Mouse (Mus musculus) liver, embryonic 11.5 days (tissue): Measurements from ENCODE around the gene Mgat4a. TPM values are rescaled to one million over a fixed set of nuclear protein-coding genes. Genes with fewer than 3 reads are reported as not detected.
"Not testable (repeated sequence)": the region's sequence is repeated elsewhere in the genome, so short reads cannot be mapped to it uniquely, and the experiment has no call there.

Source experiments
- ATAC-seq: fragments of 200-750 bp; cut with Nextera tagmentation; replicated peaks from 2 replicates; pipeline ENCODE4 v1.8.0; 2017; ENCODE audit warnings: moderate number of reproducible peaks, mild to moderate bottlenecking, moderate TSS enrichment, moderate library complexity; ENCODE audit not compliant: low FRiP score
- DNase-seq: peaks from one replicate; pipeline ENCODE4 v3.0.0-alpha.2; 2017; ENCODE audit warnings: low spot score
- H3K27ac ChIP-seq: fragments of 300-500 bp; sonication (generic); 2 replicates; pipeline ENCODE4 v1.5.1; 2014; ENCODE audit warnings: mild to moderate bottlenecking, low read depth, low read length, control low read depth
- H3K27me3 ChIP-seq: fragments of 300-500 bp; sonication (generic); replicated peaks from 2 replicates; pipeline ENCODE4 v1.6.1; 2014; ENCODE audit warnings: low read length, mixed read lengths; ENCODE audit not compliant: control insufficient read depth, insufficient read depth
- H3K36me3 ChIP-seq: fragments of 300-500 bp; sonication (generic); 2 replicates; pipeline ENCODE4 v1.6.1; 2014; ENCODE audit warnings: mild to moderate bottlenecking, low read length, moderate library complexity, mixed read lengths; ENCODE audit not compliant: control insufficient read depth, insufficient read depth
- H3K4me1 ChIP-seq: fragments of 300-500 bp; sonication (generic); replicated peaks from 2 replicates; pipeline ENCODE4 v1.6.1; 2014; ENCODE audit warnings: low read length, mixed read lengths; ENCODE audit not compliant: control insufficient read depth, insufficient read depth
- H3K4me2 ChIP-seq: fragments of 300-500 bp; sonication (generic); 2 replicates; pipeline ENCODE4 v1.6.1; 2014; ENCODE audit warnings: mild to moderate bottlenecking, control low read depth, moderate library complexity
- H3K4me3 ChIP-seq: fragments of 300-500 bp; sonication (generic); 2 replicates; pipeline ENCODE4 v1.5.1; 2014; ENCODE audit warnings: low read depth, low read length, control low read depth
- H3K9ac ChIP-seq: fragments of 300-500 bp; sonication (generic); 2 replicates; pipeline ENCODE4 v1.6.1; 2014; ENCODE audit warnings: low read depth, low read length, control low read depth
- H3K9me3 ChIP-seq: fragments of 300-500 bp; sonication (generic); 2 replicates; pipeline ENCODE4 v1.6.1; 2016; ENCODE audit warnings: low read length, inconsistent platforms, mixed read lengths; ENCODE audit not compliant: control insufficient read depth
- WGBS: fragments of 180-500 bp; shearing (Covaris S2); extraction: QIAGEN DNeasy Blood & Tissue Kit; methylation state at CpG from one replicate; pipeline ENCODE4 v1.1.7; 2014; 5-methylcytosine and 5-hydroxymethylcytosine counted together
- polyA plus RNA-seq: library from polyadenylated mRNA; unstranded; fragments of >200 nt; fragmentation: Nextera tagmentation; extraction: Ambion mirVana; gene quantifications from 2 replicates; pipeline ENCODE4 v1.2.1, GENCODE M21; 2014

The Mgat4a gene
- polyA plus RNA-seq, 1 experiment from 2014 or later, result 2.6 TPM

DNA sequence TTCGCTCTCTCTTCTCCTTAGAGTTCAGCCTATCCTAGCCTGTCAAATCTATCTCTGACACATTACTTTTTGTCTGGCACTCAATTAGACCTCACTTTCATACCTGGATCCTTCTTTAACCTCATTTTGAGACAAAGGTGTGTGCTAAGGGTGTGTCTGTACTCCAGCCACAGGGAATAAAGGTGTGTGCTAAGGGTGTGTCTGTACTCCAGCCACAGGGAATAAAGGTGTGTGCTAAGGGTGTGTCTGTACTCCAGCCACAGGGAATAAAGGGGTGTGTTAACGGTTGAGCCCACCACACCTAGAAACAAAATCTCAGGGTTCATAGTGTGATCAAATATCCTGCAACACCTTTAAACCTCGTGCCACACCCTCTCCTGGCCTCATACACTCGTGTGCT, 16.7 kb downstream of the Mgat4a start:
- H3K9me3 ChIP-seq, H3K4me1 ChIP-seq, H3K4me2 ChIP-seq, ATAC-seq, H3K9ac ChIP-seq, H3K27ac ChIP-seq, DNase-seq, H3K27me3 ChIP-seq, H3K36me3 ChIP-seq, H3K4me3 ChIP-seq: not testable (repeated sequence)
- WGBS, result 76% methylated on average over 4 of the region's 4 CpGs

DNA sequence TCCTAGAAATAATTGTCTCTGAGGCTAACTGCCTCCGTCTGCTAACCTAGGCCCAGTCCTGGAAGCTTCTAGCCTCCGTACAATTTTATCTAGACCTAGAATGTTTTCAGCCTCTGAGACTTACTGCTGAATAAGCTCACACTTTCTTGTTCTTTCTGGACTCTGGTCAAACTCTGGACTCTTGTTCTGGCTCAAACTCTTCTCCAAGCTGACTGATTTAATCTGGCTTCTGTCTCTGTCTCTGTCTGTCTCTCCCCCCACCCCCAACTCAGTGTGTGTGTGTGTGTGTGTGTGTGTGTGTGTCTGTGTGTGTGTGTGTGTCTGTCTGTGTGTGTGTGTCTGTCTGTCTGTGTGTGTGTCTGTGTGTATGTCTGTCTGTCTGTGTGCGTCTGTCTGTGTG, 17.3 kb downstream of the Mgat4a start:
- not testable (repeated sequence) for ATAC-seq

DNA sequence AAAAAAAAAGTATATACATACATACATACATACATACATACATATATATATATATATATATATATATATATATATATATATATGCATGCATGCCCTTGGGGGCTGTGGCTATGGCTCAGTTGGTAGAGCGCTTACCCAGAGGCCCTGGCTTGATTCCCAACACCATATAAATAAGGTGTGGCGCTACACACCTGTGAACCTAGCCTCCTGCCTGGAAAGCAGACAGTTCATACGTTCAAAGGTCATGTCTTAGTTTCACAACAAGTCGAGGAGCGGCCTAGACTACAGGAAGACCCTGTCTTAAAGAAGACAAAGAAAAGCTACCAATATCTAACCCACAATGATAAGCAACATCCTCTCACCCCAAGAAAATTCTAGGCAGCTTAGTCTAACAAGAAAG, 18.7 kb downstream of the Mgat4a start:
- H3K4me2 ChIP-seq, result no peak overlapping the region
- H3K4me1 ChIP-seq, result no peaks in the 10 kb centered on the region; the same call in 1 of the 2 replicates
- 64% methylated on average over 5 of the region's 5 CpGs for WGBS
- H3K27ac ChIP-seq, result no peak overlapping the region
- no peaks in the 10 kb centered on the region for H3K9me3 ChIP-seq
- no peaks in the 10 kb centered on the region for H3K27me3 ChIP-seq
- H3K4me3 ChIP-seq, result no peak overlapping the region
- no peak for DNase-seq
- ATAC-seq, result no peak
- no peak overlapping the region for H3K9ac ChIP-seq
- H3K36me3 ChIP-seq, result no peaks in the 10 kb centered on the region

More for the DNA sequence above, 17.3 kb downstream of the Mgat4a start:
- not testable (repeated sequence) for H3K4me2 ChIP-seq, H3K4me3 ChIP-seq, H3K4me1 ChIP-seq, H3K27me3 ChIP-seq, H3K9me3 ChIP-seq, H3K9ac ChIP-seq, DNase-seq, H3K27ac ChIP-seq, H3K36me3 ChIP-seq
- WGBS, result 89% methylated on average over 3 of the region's 3 CpGs

DNA sequence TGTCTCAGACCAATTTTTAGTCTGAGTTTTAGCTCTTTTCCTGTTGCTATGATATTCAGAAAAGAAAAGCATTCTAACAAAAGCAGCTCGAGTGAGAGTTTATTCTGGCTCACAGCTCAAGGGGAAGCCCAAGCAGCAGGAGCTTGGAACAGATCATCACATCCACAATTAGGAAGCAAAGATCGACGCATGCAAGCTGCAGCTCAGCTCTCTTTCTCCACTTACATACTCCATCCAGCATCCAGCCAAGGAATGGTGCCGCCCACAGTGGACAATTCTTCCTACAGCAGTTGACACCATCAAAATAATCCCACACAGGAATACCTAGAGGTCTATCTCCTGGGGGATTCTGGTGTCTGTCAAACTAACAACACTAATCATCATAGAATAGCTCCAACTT, 22.0 kb downstream of the Mgat4a start:
- Histone ChIP-seq H3K4me2 (no peak overlapping the region), H3K9ac (no peak overlapping the region), H3K4me3 (no peak overlapping the region), H3K9me3 (no peaks in the 10 kb centered on the region), H3K36me3 (no peaks in the 10 kb centered on the region), H3K27ac (no peak overlapping the region), H3K27me3 (no peaks in the 10 kb centered on the region), H3K4me1 (no peaks in the 10 kb centered on the region)
- DNase-seq (no peak), ATAC-seq (no peak)
- WGBS, result 91% methylated on average over 4 of the region's 4 CpGs

DNA sequence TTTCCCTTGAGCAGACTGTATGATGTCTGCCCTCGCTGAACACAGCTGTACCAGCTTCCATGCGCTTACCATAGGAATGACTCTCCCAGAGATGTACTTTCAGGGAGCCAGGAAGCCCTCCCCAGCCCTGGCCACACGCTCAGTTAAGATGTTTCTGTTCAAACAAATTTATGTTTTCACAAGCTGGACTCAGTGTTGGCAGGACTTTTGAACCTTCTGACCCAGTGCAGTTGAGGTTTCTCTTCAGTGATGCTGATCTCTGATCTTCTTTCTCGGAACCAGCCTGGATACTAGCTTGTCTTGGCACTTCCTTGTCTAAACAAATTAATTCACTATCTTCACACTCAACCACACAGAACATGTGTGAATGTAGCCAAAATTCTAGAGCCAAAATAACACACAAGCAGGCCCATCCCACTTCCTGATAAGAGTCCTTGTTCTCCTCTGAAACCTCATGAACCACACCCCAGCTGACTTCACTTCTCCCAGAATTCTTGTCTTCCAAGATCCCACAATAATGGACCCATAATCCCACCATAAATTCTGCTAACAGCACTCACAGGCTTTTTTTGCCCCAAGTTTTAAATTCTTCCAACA, 22.6 kb downstream of the Mgat4a start:
- DNase-seq (no peak), ATAC-seq (no peak)
- no peaks in the 10 kb centered on the region for H3K27me3 ChIP-seq
- no peak overlapping the region for H3K9ac ChIP-seq
- no peak overlapping the region for H3K4me2 ChIP-seq
- H3K4me1 ChIP-seq, result no peaks in the 10 kb centered on the region
- H3K9me3 ChIP-seq, result no peaks in the 10 kb centered on the region
- WGBS, result 64% methylated on average over 4 of the region's 4 CpGs
- no peak overlapping the region for H3K4me3 ChIP-seq
- H3K27ac ChIP-seq, result no peak overlapping the region
- H3K36me3 ChIP-seq, result no peaks in the 10 kb centered on the region

DNA sequence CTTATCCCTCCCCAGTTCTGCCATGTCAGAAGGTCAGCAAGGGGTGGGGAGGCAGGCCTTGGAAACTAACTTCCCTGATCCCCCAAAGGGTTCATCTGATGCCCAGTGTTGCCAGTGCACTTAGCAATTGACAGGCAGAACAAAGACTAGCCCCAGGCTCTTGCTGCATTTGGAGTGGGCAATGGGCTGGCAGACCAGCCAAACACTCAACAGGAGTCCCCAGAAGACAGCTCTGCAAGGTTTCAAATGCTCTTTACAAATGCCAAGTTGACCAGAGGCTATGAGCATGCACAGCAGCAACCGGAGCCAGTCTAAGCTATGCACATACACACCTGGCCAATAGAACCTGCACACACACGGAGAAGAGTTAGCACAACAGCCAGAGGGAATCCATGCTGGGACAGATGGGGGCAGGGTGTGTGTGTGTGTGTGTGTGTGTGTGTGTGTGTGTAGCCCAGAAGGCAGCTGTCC, 27.8 kb downstream of the Mgat4a start:
- Histone ChIP-seq H3K9ac (no peak overlapping the region), H3K9me3 (no peaks in the 10 kb centered on the region), H3K27ac (no peak overlapping the region), H3K4me2 (no peak overlapping the region), H3K27me3 (no peaks in the 10 kb centered on the region), H3K4me3 (no peak overlapping the region), H3K36me3 (no peaks in the 10 kb centered on the region), H3K4me1 (no peaks in the 10 kb centered on the region)
- WGBS, result 91% methylated on average over 2 of the region's 2 CpGs
- no peak for DNase-seq
- ATAC-seq, result no peak

DNA sequence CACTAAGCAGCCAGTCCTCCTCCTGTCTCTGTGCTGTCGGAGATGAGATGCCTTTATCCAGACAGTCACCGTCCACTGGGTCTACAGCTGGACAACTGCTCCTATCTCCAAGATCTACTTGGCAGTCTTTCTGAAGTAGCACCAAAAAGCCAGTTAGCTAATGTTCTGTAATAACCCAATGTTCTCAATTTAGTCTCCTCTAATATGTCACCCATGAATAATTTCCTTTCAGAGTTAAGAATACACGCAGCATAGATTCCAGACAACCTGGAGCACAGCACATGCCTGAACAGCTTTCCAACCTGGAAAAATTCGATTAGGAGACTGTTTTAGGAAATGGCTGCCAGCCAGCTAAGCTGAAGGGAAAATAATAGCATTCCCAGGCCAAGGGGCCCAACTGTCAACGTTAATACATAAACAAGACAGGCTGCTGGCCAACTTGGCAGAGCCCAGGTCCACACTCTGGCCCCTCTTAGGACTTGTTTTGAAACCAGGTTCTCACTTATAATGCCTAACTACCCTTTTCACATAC, 28.6 kb downstream of the Mgat4a start:
- no peak overlapping the region for H3K4me3 ChIP-seq
- no peaks in the 10 kb centered on the region for H3K36me3 ChIP-seq
- no peaks in the 10 kb centered on the region for H3K27me3 ChIP-seq
- no peak for ATAC-seq
- H3K4me1 ChIP-seq, result no peaks in the 10 kb centered on the region
- no peak overlapping the region for H3K9ac ChIP-seq
- no peaks in the 10 kb centered on the region for H3K9me3 ChIP-seq
- WGBS, result 65% methylated on average over 5 of the region's 5 CpGs
- no peak overlapping the region for H3K27ac ChIP-seq
- no peak for DNase-seq
- no peak overlapping the region for H3K4me2 ChIP-seq

DNA sequence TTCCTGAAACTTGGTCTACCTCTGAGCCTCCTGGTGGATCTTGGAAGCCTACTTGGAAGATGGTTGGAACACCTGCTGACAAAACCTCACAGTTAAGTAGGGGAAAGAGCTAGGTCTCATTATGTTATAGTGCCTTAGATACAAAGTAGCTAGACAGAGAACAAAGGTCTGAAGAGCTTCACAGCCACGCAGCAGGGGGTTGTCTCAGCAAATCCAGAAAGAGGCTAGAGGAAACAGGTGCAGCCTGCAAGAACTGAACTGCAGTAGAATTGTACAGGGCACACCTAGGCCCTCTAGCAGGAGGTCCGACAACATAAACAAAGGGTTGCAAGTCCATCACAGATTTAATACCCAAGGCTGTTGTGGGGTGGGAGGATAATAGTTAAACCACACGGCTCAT, 30.6 kb downstream of the Mgat4a start:
- WGBS, result 82% methylated on average over 3 of the region's 3 CpGs
- H3K27me3 ChIP-seq, result no peaks in the 10 kb centered on the region
- H3K27ac ChIP-seq, result no peak overlapping the region
- no peaks in the 10 kb centered on the region for H3K4me1 ChIP-seq
- DNase-seq (no peak), ATAC-seq (no peak)
- no peak overlapping the region for H3K4me2 ChIP-seq
- no peak overlapping the region for H3K4me3 ChIP-seq
- H3K9me3 ChIP-seq, result no peaks in the 10 kb centered on the region
- H3K9ac ChIP-seq, result no peak overlapping the region
- H3K36me3 ChIP-seq, result no peaks in the 10 kb centered on the region

DNA sequence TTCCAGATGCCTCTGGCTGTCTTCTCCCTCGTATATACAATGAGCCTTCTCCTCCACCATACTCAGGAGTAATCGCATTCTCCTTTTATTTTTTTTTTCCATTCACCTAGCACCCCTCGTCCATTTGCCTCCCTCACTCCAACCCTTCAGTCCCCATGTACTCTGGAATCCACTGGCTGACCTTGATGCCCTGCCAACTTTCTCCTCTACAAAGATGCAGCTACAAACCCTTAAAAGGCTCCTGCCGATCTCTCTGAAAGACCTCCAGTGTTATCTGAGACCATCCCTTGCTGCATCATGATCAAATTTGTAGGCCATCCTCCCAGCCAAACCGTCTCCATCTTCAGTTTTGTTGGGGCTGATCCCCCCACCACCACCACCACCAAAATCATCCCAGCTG, 31.4 kb downstream of the Mgat4a start:
- Histone ChIP-seq H3K4me2 (no peak overlapping the region), H3K4me3 (no peak overlapping the region), H3K27me3 (no peaks in the 10 kb centered on the region), H3K9ac (no peak overlapping the region), H3K4me1 (no peaks in the 10 kb centered on the region), H3K27ac (no peak overlapping the region), H3K36me3 (no peaks in the 10 kb centered on the region), H3K9me3 (no peaks in the 10 kb centered on the region)
- DNase-seq (no peak), ATAC-seq (no peak)
- 78% methylated on average over 5 of the region's 5 CpGs for WGBS
